Mouse (Mus musculus): ENCODE data around the gene Mill1. TPM values are rescaled to one million over a fixed set of nuclear protein-coding genes. Genes with fewer than 3 reads are reported as not detected.
"Not testable (repeated sequence)": the region's sequence is repeated elsewhere in the genome, so short reads cannot be mapped to it uniquely, and the experiment has no call there.

Mill1 gene
- total RNA-seq (2014; rRNA removed) (not detected in 2 replicates), polyA plus RNA-seq (2015; fragmentation: Nextera tagmentation; extraction: Ambion mirVana) (not detected in 2 replicates)

GRCm38 (mm10) chr7:18245047-18245446, at the start of gene Mill1:
Gene Mill1 (plus strand): TSS chr7:18245347.
- 45% methylated on average over 1 of the region's 1 CpGs for WGBS
- Histone ChIP-seq H3K27me3 (ENCODE audit: insufficient read depth, low read length) (no peaks in the 10 kb centered on the region), H3K27ac (ENCODE audit: low read depth, low read length) (no peak within 1 kb of the TSS), H3K4me1 (ENCODE audit: insufficient read depth, low read length) (no peaks in the 10 kb centered on the region), H3K9ac (replicated peaks; ENCODE audit: low read length, poor library complexity, severe bottlenecking) (no peak within 1 kb of the TSS), H3K4me2 (ENCODE audit: low read depth, low read length, poor library complexity, severe bottlenecking) (no peak within 1 kb of the TSS), H3K9me3 (ENCODE audit: low read length) (peaks cover 34% of the 10 kb centered on the region), H3K36me3 (ENCODE audit: insufficient read depth, low read length) (no peaks in the 10 kb centered on the region), H3K4me3 (ENCODE audit: low read depth, low read length) (no peak within 1 kb of the TSS)
- TF ChIP-seq CTCF (IDR thresholded peaks at IDR 0.05) = no peak
- no peak for ATAC-seq (ENCODE audit: low FRiP score)
- no peak for DNase-seq (ENCODE audit: low spot score)

GRCm38 (mm10) chr7:18210938-18211337, 34.2 kb upstream of the Mill1 start:
- Histone ChIP-seq H3K4me3 (ENCODE audit: low read depth, low read length) (no peak overlapping the region), H3K27me3 (ENCODE audit: insufficient read depth, low read length) (no peaks in the 10 kb centered on the region), H3K27ac (ENCODE audit: low read depth, low read length) (no peak overlapping the region), H3K4me2 (ENCODE audit: low read depth, low read length, poor library complexity, severe bottlenecking) (no peak overlapping the region), H3K4me1 (ENCODE audit: insufficient read depth, low read length) (no peaks in the 10 kb centered on the region), H3K9ac (replicated peaks; ENCODE audit: low read length, poor library complexity, severe bottlenecking) (no peak overlapping the region), H3K9me3 (ENCODE audit: low read length) (peaks cover 12% of the 10 kb centered on the region; the same call in 1 of the 2 replicates), H3K36me3 (ENCODE audit: insufficient read depth, low read length) (no peaks in the 10 kb centered on the region)
- ATAC-seq (ENCODE audit: low FRiP score) = no peak
- DNase-seq (ENCODE audit: low spot score) = no peak
- peak; percentile 60 for TF ChIP-seq CTCF (IDR thresholded peaks at IDR 0.05)
- 9% methylated on average over 9 of the region's 9 CpGs for WGBS

- H3K4me3 ChIP-seq (ENCODE audit: low read depth, low read length) = no peak overlapping the region
- no peaks in the 10 kb centered on the region for H3K4me1 ChIP-seq (ENCODE audit: insufficient read depth, low read length)
- H3K9ac ChIP-seq (replicated peaks; ENCODE audit: low read length, poor library complexity, severe bottlenecking) = no peak overlapping the region
- no peak overlapping the region for H3K27ac ChIP-seq (ENCODE audit: low read depth, low read length)
- DNase-seq (ENCODE audit: low spot score) (no peak), ATAC-seq (ENCODE audit: low FRiP score) (no peak)
- no peaks in the 10 kb centered on the region for H3K27me3 ChIP-seq (ENCODE audit: insufficient read depth, low read length)
- H3K4me2 ChIP-seq (ENCODE audit: low read depth, low read length, poor library complexity, severe bottlenecking) = no peak overlapping the region
- no peaks in the 10 kb centered on the region for H3K36me3 ChIP-seq (ENCODE audit: insufficient read depth, low read length)
- peaks cover 25% of the 10 kb centered on the region for H3K9me3 ChIP-seq (ENCODE audit: low read length)
- WGBS = 60% methylated on average over 1 of the region's 1 CpGs
- no peak for TF ChIP-seq CTCF (IDR thresholded peaks at IDR 0.05)
Measured at GRCm38 (mm10) chr7:18214699-18215098, 30.4 kb upstream of the Mill1 start.

- Histone ChIP-seq H3K4me1 (ENCODE audit: insufficient read depth, low read length) (no peaks in the 10 kb centered on the region), H3K27me3 (ENCODE audit: insufficient read depth, low read length) (no peaks in the 10 kb centered on the region), H3K36me3 (ENCODE audit: insufficient read depth, low read length) (no peaks in the 10 kb centered on the region), H3K9ac (replicated peaks; ENCODE audit: low read length, poor library complexity, severe bottlenecking) (no peak overlapping the region), H3K27ac (ENCODE audit: low read depth, low read length) (no peak overlapping the region), H3K9me3 (ENCODE audit: low read length) (peaks cover 19% of the 10 kb centered on the region), H3K4me2 (ENCODE audit: low read depth, low read length, poor library complexity, severe bottlenecking) (no peak overlapping the region), H3K4me3 (ENCODE audit: low read depth, low read length) (no peak overlapping the region)
- WGBS = 67% methylated on average over 2 of the region's 2 CpGs
- DNase-seq (ENCODE audit: low spot score) (no peak), ATAC-seq (ENCODE audit: low FRiP score) (no peak)
- TF ChIP-seq CTCF (IDR thresholded peaks at IDR 0.05) = no peak
Measured at GRCm38 (mm10) chr7:18238561-18238960, 6.6 kb upstream of the Mill1 start.

GRCm38 (mm10) chr7:18241217-18241616, 3.9 kb upstream of the Mill1 start:
- no peak overlapping the region for H3K9ac ChIP-seq (replicated peaks; ENCODE audit: low read length, poor library complexity, severe bottlenecking)
- WGBS = 82% methylated on average over 5 of the region's 5 CpGs
- H3K4me1 ChIP-seq (ENCODE audit: insufficient read depth, low read length) = no peaks in the 10 kb centered on the region
- ATAC-seq (ENCODE audit: low FRiP score) (no peak), DNase-seq (ENCODE audit: low spot score) (no peak)
- peaks cover 25% of the 10 kb centered on the region for H3K9me3 ChIP-seq (ENCODE audit: low read length)
- TF ChIP-seq CTCF (IDR thresholded peaks at IDR 0.05) = no peak
- no peak overlapping the region for H3K4me2 ChIP-seq (ENCODE audit: low read depth, low read length, poor library complexity, severe bottlenecking)
- H3K4me3 ChIP-seq (ENCODE audit: low read depth, low read length) = no peak overlapping the region
- H3K36me3 ChIP-seq (ENCODE audit: insufficient read depth, low read length) = no peaks in the 10 kb centered on the region
- H3K27ac ChIP-seq (ENCODE audit: low read depth, low read length) = no peak overlapping the region
- no peaks in the 10 kb centered on the region for H3K27me3 ChIP-seq (ENCODE audit: insufficient read depth, low read length)

GRCm38 (mm10) chr7:18243959-18244573, 1.1 kb upstream of the Mill1 start:
- H3K27me3 ChIP-seq (ENCODE audit: insufficient read depth, low read length); H3K4me2 ChIP-seq (ENCODE audit: low read depth, low read length, poor library complexity, severe bottlenecking); DNase-seq (ENCODE audit: low spot score); H3K9ac ChIP-seq (replicated peaks; ENCODE audit: low read length, poor library complexity, severe bottlenecking); H3K4me3 ChIP-seq (ENCODE audit: low read depth, low read length); H3K4me1 ChIP-seq (ENCODE audit: insufficient read depth, low read length); H3K36me3 ChIP-seq (ENCODE audit: insufficient read depth, low read length); ATAC-seq (ENCODE audit: low FRiP score); H3K27ac ChIP-seq (ENCODE audit: low read depth, low read length): not testable (repeated sequence)
- peaks cover 28% of the 10 kb centered on the region for H3K9me3 ChIP-seq (ENCODE audit: low read length)
- WGBS = 39% methylated on average over 1 of the region's 1 CpGs
